Mouse (Mus musculus) embryonic stem cell, embryonic (primary cell): ENCODE data around the gene Myrf.

ENCODE experiments used
- CTCF ChIA-PET, 4 experiments: fragments of 300-600 bp in 2 of 4; fragments of 350-600 bp in 2 of 4; sonication (Branson Sonifier 250); formaldehyde crosslinking; loops; one replicate each; lab custom pipeline; 2022; ENCODE audit warnings: inconsistent platforms in 2 of 4; lab: Charles Lee
- POLR2A ChIA-PET, 4 experiments: fragments of 300-600 bp in 2 of 4; fragments of 350-600 bp in 2 of 4; sonication (Branson Sonifier 250); formaldehyde crosslinking; loops; one replicate each; lab custom pipeline; 2022; ENCODE audit warnings: antibody characterized with exemption in 4 of 4, inconsistent platforms in 1 of 4; lab: Charles Lee

The Myrf gene

GRCm38 (mm10) chr19:10232327-10233017 is 8.1 kb downstream of the Myrf start:
- CTCF ChIA-PET, result interaction anchor here in 3 of 4 experiments (0.6 to 2.4 kb wide), 12 partner anchors 9 to 288 kb away, joined by 3 to 17 read pairs (median 4); no protein-coding TSS in a partner anchor
- POLR2A ChIA-PET, result interaction anchor here in 3 of 4 experiments (0.9 to 2.6 kb wide), 11 partner anchors 8 to 239 kb away, joined by 3 to 12 read pairs (median 4); partner anchors contain the start of genes Fads1 (in 1 of the 3), Fen1 (in 1 of the 3) and Tmem258 (in 1 of the 3)

GRCm38 (mm10) chr19:10231871-10232270 is 8.7 kb downstream of the Myrf start:
- POLR2A ChIA-PET, result interaction anchor here in 3 of 4 experiments (0.5 to 2.6 kb wide), 10 partner anchors 10 to 239 kb away, joined by 3 to 12 read pairs (median 3); partner anchors contain the start of gene Fads1 (in 2 of the 3)
- CTCF ChIA-PET, result interaction anchor here (0.7 to 1.8 kb wide), 8 partner anchors 9 to 36 kb away, joined by 3 to 7 read pairs (median 4); partner anchors contain the start of gene Myrf (in 1 of the 4)

- POLR2A ChIA-PET, result interaction anchor here in 2 of 4 experiments (0.5 to 2.4 kb wide), 5 partner anchors 9 to 231 kb away, joined by 3 to 10 read pairs (median 3); no protein-coding TSS in a partner anchor
- CTCF ChIA-PET, result interaction anchor here in 3 of 4 experiments (1.2 to 1.8 kb wide), 4 partner anchors 12 to 13 kb away, joined by 4 to 7 read pairs (median 6); no protein-coding TSS in a partner anchor
These were observed 9.5 kb downstream of the Myrf start for GRCm38 (mm10) chr19:10231016-10231415.

DNA sequence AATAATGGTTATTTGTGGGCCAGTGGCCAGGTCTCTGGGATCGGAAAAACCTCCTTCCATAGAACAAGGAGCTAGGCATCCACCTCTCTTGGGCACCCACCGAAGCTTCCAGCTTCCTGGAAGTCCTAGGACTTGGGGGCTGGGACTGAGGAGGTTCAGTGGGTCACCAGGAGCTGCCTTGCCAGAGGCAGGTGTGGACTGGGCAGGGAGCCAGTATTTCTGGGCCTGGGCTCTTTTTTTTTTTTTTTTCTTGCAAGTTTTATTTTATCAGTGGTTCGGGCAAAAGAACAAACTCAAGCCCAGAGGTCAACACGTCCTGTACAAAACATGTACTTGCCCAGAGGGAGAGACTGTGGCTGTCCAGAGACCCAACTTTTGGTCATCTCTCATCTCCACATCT is 14.8 kb downstream of the Myrf start:
- CTCF ChIA-PET, result interaction anchor here in 2 of 4 experiments (0.7 to 1.0 kb wide), 2 partner anchors 15 to 27 kb away, joined by 3 to 8 read pairs; no protein-coding TSS in a partner anchor
- POLR2A ChIA-PET, result interaction anchor here in 1 of 4 experiments (2.1 kb wide), 1 partner anchor 11 kb away, joined by 6 read pairs; no protein-coding TSS in a partner anchor

GRCm38 (mm10) chr19:10224637-10225453 is 15.7 kb downstream of the Myrf start:
- ChIA-PET CTCF (interaction anchor here (0.6 to 1.5 kb wide), 7 partner anchors 10 to 250 kb away, joined by 3 to 5 read pairs (median 3); partner anchors contain the start of genes Myrf (in 1 of the 4) and Tmem258 (in 1 of the 4)), POLR2A (interaction anchor here in 3 of 4 experiments (0.5 to 1.0 kb wide), 9 partner anchors 8 to 1776 kb away, joined by 3 to 7 read pairs (median 4); partner anchors contain the start of gene Fads1 (in 1 of the 3))

DNA sequence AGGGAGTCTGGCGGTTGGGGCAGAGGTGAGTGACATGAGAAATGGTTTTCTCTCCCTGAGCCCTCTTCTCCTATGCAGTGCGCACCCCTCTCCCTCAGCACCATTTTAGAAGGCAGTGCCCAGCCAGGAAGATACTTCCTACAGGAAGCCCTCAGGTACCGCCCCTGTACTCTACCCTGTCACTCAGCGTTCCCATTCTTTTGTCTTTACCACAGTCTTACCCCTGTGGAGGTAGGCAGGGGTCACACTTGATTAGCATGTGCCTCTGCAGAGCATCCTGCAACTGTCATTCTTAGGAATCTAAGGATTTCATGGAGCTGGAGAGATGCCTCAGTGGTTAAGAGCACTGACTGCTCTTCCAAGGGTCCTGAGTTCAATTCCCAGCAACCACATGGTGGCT is 17.0 kb downstream of the Myrf start:
- ChIA-PET CTCF (interaction anchor here in 2 of 4 experiments (0.6 to 4.8 kb wide), 7 partner anchors 8 to 315 kb away, joined by 3 to 47 read pairs (median 4); partner anchors contain the start of gene Fads1 (in 1 of the 2)), POLR2A (interaction anchor here in 2 of 4 experiments (0.7 to 1.8 kb wide), 6 partner anchors 10 to 46 kb away, joined by 3 to 7 read pairs (median 5); partner anchors contain the start of gene Fads1 (in 1 of the 2))

- POLR2A ChIA-PET, result interaction anchor here in 3 of 4 experiments (0.5 to 9.1 kb wide), 17 partner anchors 9 to 1149 kb away, joined by 3 to 60 read pairs (median 4); partner anchors contain the start of genes Fads1 (in 1 of the 3), Fen1 (in 1 of the 3) and Tmem258 (in 1 of the 3)
- CTCF ChIA-PET, result interaction anchor here (0.6 to 4.8 kb wide), 21 partner anchors 9 to 324 kb away, joined by 3 to 47 read pairs (median 3); partner anchors contain the start of genes Fads1 (in 1 of the 4) and Incenp (in 1 of the 4)
These were observed 17.9 kb downstream of the Myrf start for GRCm38 (mm10) chr19:10222656-10223055.

DNA sequence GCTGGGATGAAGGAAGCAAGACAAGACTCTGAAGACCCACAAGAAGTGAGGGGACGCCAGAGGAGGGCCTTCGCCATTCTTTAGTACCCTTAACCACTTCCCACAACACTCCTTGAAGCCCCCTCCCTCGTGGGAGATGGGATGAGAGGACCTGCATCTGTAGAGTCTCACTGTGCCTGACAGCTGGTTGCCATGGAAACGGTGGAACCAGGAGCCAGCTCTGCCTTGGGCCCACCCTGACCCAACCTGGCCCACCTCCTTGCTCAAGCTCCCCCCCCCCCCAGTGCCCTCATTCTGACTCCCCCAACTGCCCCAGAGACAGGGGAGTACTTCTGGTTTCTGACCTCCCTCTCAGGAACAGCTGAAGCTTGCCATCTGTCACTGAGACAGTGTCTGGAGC is 19.0 kb downstream of the Myrf start:
- POLR2A ChIA-PET, result interaction anchor here in 3 of 4 experiments (0.6 to 9.1 kb wide), 8 partner anchors 8 to 331 kb away, joined by 3 to 60 read pairs (median 4); partner anchors contain the start of genes Fen1 (in 1 of the 3) and Tmem258 (in 1 of the 3)
- CTCF ChIA-PET, result interaction anchor here (0.6 to 4.8 kb wide), 10 partner anchors 12 to 322 kb away, joined by 3 to 47 read pairs (median 5); partner anchors contain the start of gene Incenp (in 1 of the 4)

- ChIA-PET CTCF (interaction anchor here (0.5 to 4.8 kb wide), 64 partner anchors 8 to 312 kb away, joined by 3 to 47 read pairs (median 4); partner anchors contain the start of genes Fads1 (in 2 of the 4), Fen1 (in 2 of the 4), Tmem258 (in 2 of the 4) and Lrrc10b (in 1 of the 4)), POLR2A (interaction anchor here (0.6 to 9.1 kb wide), 17 partner anchors 10 to 1173 kb away, joined by 3 to 60 read pairs (median 3); partner anchors contain the start of genes Tmem258 (in 2 of the 4), Fads1 (in 1 of the 4) and Fen1 (in 1 of the 4))
These were observed 21.0 kb downstream of the Myrf start for GRCm38 (mm10) chr19:10219593-10219992.

DNA sequence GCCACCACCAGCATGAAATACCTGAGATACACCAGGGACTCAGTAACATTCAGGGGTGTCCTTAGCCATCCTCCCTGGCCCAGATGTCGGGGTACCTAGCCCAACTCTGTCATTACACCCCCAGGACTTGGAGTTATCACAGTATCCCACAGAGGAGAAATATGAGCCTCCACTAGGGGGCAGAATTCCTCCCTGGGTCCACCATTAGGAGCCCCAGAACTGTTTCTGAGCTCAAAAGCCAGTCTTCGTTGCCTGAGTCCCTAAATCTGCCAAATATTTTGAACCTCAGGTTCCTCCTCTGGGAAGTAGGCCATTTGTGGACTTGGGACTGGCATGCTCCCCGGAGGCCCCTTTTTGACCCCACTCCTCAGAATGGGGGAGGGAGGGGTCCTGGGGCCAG is 21.4 kb downstream of the Myrf start:
- CTCF ChIA-PET, result interaction anchor here (0.5 to 4.8 kb wide), 65 partner anchors 8 to 312 kb away, joined by 3 to 47 read pairs (median 4); partner anchors contain the start of genes Fads1 (in 2 of the 4), Fen1 (in 2 of the 4), Tmem258 (in 2 of the 4) and Lrrc10b (in 1 of the 4)
- POLR2A ChIA-PET, result interaction anchor here (0.6 to 9.1 kb wide), 16 partner anchors 10 to 1172 kb away, joined by 3 to 60 read pairs (median 4); partner anchors contain the start of genes Tmem258 (in 2 of the 4), Fads1 (in 1 of the 4) and Fen1 (in 1 of the 4)

- ChIA-PET CTCF (interaction anchor here in 3 of 4 experiments (0.5 to 2.1 kb wide), 19 partner anchors 8 to 340 kb away, joined by 3 to 11 read pairs (median 3); partner anchors contain the start of genes Fads1 (in 2 of the 3), Cpsf7 (in 1 of the 3), Fen1 (in 1 of the 3) and Tmem258 (in 1 of the 3)), POLR2A (interaction anchor here (0.5 to 9.1 kb wide), 21 partner anchors 10 to 679 kb away, joined by 3 to 60 read pairs (median 5); partner anchors contain the start of genes Fads1 (in 2 of the 4), Fen1 (in 2 of the 4) and Tmem258 (in 2 of the 4))
These were observed 24.4 kb downstream of the Myrf start for GRCm38 (mm10) chr19:10216101-10216500.

DNA sequence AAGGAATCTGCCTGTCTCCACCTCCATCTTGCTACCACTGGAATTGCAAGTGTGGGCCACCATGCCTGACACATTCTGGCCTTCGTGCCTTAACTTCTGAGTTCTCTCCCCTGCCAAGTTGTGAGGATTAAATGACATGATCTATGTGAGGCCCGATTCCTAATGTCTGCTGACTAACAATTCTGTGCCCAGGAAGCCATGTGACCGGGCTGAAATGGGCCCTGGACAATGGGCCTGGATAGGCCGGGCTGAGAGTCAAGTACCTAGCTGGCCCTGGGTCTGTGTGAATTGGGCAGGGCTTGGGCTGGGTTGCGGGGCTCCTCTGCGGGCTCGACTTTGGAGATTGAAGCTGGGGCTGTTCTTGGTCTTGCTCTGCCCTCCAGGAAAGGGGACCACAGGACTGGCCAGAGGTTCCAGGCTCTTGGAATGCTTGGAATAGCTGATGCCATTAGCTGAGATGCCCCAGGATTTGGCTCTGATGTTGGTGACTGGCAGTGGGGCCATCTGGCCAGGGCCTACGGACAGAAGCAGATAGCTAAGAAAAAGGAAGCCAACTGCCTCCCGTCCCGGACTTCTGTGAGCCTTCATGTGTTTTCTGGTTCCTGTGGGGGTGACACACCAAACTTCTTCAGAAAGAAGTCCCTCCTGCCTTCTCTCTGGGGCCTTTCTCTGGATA is 26.6 kb downstream of the Myrf start:
- CTCF ChIA-PET, result interaction anchor here in 3 of 4 experiments (0.7 to 3.0 kb wide), 6 partner anchors 15 to 221 kb away, joined by 3 to 13 read pairs (median 4); no protein-coding TSS in a partner anchor
- POLR2A ChIA-PET, result interaction anchor here (0.5 to 9.1 kb wide), 14 partner anchors 8 to 1326 kb away, joined by 3 to 60 read pairs (median 4); partner anchors contain the start of genes Fen1 (in 2 of the 4), Tmem258 (in 2 of the 4), 1810009A15Rik (in 1 of the 4) and Gm49416 (in 1 of the 4)

DNA sequence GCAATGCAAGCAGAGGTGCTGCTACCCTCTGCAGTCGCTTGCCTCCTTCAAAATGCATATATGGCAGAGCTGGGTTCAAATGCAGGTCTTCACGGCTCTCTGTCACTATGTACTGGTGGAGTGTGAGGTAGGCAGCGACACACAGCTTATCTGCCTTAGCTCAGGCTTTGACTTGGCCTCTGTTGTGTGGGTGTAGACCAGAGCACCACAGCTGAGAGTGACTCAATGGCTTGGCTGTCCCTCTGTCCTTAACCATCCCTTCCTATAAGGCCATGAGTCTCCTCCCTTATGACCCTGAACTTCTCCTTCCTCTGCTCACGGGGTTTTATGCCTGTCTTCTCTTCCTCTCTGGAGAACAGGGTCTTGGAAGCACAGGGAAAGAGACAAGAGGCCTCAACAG is 29.7 kb downstream of the Myrf start:
- ChIA-PET POLR2A (interaction anchor here in 2 of 4 experiments (0.6 to 2.0 kb wide), 4 partner anchors 21 to 399 kb away, joined by 3 to 6 read pairs (median 4); no protein-coding TSS in a partner anchor), CTCF (interaction anchor here in 3 of 4 experiments (0.5 to 1.9 kb wide), 6 partner anchors 8 to 239 kb away, joined by 3 to 8 read pairs (median 4); no protein-coding TSS in a partner anchor)

GRCm38 (mm10) chr19:10208851-10209250 is 31.7 kb downstream of the Myrf start:
- ChIA-PET POLR2A (no interaction called here), CTCF (interaction anchor here in 3 of 4 experiments (0.6 to 1.6 kb wide), 4 partner anchors 7 to 170 kb away, joined by 3 to 9 read pairs (median 4); no protein-coding TSS in a partner anchor)

DNA sequence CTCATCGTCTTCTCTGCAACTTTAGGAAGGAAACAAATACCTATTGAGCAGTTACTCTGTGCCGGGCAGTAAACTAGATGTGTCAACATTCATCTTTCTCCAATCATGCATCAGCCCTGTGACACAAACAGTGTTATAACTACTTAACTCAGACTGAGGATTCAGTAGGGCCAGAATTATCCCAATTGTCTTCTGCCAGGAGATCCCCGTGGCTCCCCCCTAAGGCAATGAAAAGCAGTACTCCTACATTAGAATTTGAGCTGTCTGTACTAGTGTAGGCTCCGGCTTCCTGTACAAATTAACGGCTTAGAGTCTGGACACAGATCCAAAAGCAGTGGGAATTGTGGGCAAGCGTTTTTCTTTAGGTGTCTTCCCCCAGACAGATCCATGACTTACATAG is 35.5 kb downstream of the Myrf start:
- CTCF ChIA-PET, result interaction anchor here (0.6 to 2.2 kb wide), 12 partner anchors 11 to 215 kb away, joined by 3 to 14 read pairs (median 5); partner anchors contain the start of gene Fads1 (in 1 of the 4)
- POLR2A ChIA-PET, result interaction anchor here (0.7 to 6.0 kb wide), 11 partner anchors 8 to 321 kb away, joined by 3 to 60 read pairs (median 4); partner anchors contain the start of genes Fads1 (in 1 of the 4) and Sdhaf2 (in 1 of the 4)
